Mouse (Mus musculus) hindbrain, embryonic 12.5 days (tissue): ENCODE data around the gene Tmem265. TPM values are rescaled to one million over a fixed set of nuclear protein-coding genes. Genes with fewer than 3 reads are reported as not detected.

Experiments
- ATAC-seq: fragments of 200-750 bp; cut with Nextera tagmentation; 2 replicates; pipeline ENCODE4 v1.8.0; 2017; ENCODE audit warnings: moderate TSS enrichment; ENCODE audit not compliant: low FRiP score
- H3K27ac ChIP-seq: fragments of 300-500 bp; sonication (generic); 2 replicates; pipeline ENCODE4 v1.5.1; 2016; ENCODE audit warnings: mild to moderate bottlenecking
- H3K27me3 ChIP-seq: fragments of 300-500 bp; sonication (generic); 2 replicates; pipeline ENCODE4 v1.6.1; 2016; ENCODE audit warnings: mild to moderate bottlenecking
- H3K36me3 ChIP-seq: fragments of 300-500 bp; sonication (generic); 2 replicates; pipeline ENCODE4 v1.6.1; 2016; ENCODE audit warnings: mild to moderate bottlenecking
- H3K4me1 ChIP-seq: fragments of 300-500 bp; sonication (generic); 2 replicates; pipeline ENCODE4 v1.6.1; 2016
- H3K4me2 ChIP-seq: fragments of 300-500 bp; sonication (generic); replicated peaks from 2 replicates; pipeline ENCODE4 v1.6.1; 2016; ENCODE audit warnings: mild to moderate bottlenecking
- H3K4me3 ChIP-seq: fragments of 300-500 bp; sonication (generic); 2 replicates; pipeline ENCODE4 v1.5.1; 2016; ENCODE audit warnings: mild to moderate bottlenecking
- H3K9ac ChIP-seq: fragments of 300-500 bp; sonication (generic); 2 replicates; pipeline ENCODE4 v1.6.1; 2016; ENCODE audit warnings: mild to moderate bottlenecking, moderate library complexity
- H3K9me3 ChIP-seq: fragments of 300-500 bp; sonication (generic); replicated peaks from 2 replicates; pipeline ENCODE4 v1.6.1; 2016; ENCODE audit warnings: mild to moderate bottlenecking
- WGBS: fragments of 180-500 bp; shearing (Covaris S2); methylation state at CpG from one replicate; pipeline ENCODE4 v1.1.7; 2016; 5-methylcytosine and 5-hydroxymethylcytosine counted together
- polyA plus RNA-seq: library from polyadenylated mRNA; unstranded; fragments of >200 nt; fragmentation: Nextera tagmentation; extraction: Ambion mirVana; gene quantifications from 2 replicates; pipeline ENCODE4 v1.2.1, GENCODE M21; 2016

The Tmem265 gene
- polyA plus RNA-seq, 1 experiment from 2014 or later: 5.4 TPM

GRCm38 (mm10) chr7:127614891-127615843 is 54.0 kb downstream of the Tmem265 start, which contains the start of gene Zfp629:
Gene Zfp629 (minus strand): TSS chr7:127615797.
- Histone ChIP-seq H3K4me2 (peak within 1 kb of the TSS; percentile 82), H3K27ac (peak within 1 kb of the TSS; percentile 87), H3K27me3 (no peaks in the 10 kb centered on the region), H3K9me3 (no peaks in the 10 kb centered on the region), H3K36me3 (peaks cover 28% of the 10 kb centered on the region), H3K9ac (peak within 1 kb of the TSS; percentile 98), H3K4me1 (peaks cover 26% of the 10 kb centered on the region), H3K4me3 (peak within 1 kb of the TSS; percentile 100)
- under 1% methylated on average over 43 of the region's 50 CpGs for WGBS
- peak; percentile 94 for ATAC-seq

- Histone ChIP-seq H3K9ac (peak overlapping the region; percentile 32; the same call in 1 of the 2 replicates), H3K4me2 (peak overlapping the region; percentile 82), H3K27ac (no peak overlapping the region), H3K4me3 (peak overlapping the region; percentile 100), H3K27me3 (no peaks in the 10 kb centered on the region), H3K36me3 (peaks cover 16% of the 10 kb centered on the region), H3K9me3 (no peaks in the 10 kb centered on the region), H3K4me1 (peaks cover 26% of the 10 kb centered on the region)
- WGBS: 71% methylated on average over 1 of the region's 1 CpGs
- no peak for ATAC-seq
Observed at GRCm38 (mm10) chr7:127616336-127616735, 55.1 kb downstream of the Tmem265 start.

Other genes starting within 250 kb of the Tmem265 start
- gene Zfp768, start 215.8 kb upstream of the Tmem265 start, polyA plus RNA-seq: 21.3 and 23.1 TPM in 2 replicates
- 9.3 and 9.7 TPM in 2 replicates for gene Zfp747, start 185.3 kb upstream of the Tmem265 start, polyA plus RNA-seq
- 5.4 and 6.0 TPM in 2 replicates for gene 9130019O22Rik, start 174.2 kb upstream of the Tmem265 start, polyA plus RNA-seq
- gene E430018J23Rik, start 167.8 kb upstream of the Tmem265 start, polyA plus RNA-seq: 6.4 and 6.8 TPM in 2 replicates
- 5.9 and 6.5 TPM in 2 replicates for gene Zfp764, start 154.6 kb upstream of the Tmem265 start, polyA plus RNA-seq
- gene Zfp688, start 139.3 kb upstream of the Tmem265 start, polyA plus RNA-seq: 28.7 and 30.7 TPM in 2 replicates
- gene Zfp689, start 112.2 kb upstream of the Tmem265 start, polyA plus RNA-seq: 16.3 and 17.7 TPM in 2 replicates
- 55.4 and 56.3 TPM in 2 replicates for gene Prr14, start 101.8 kb upstream of the Tmem265 start, polyA plus RNA-seq
- 14.4 and 15.6 TPM in 2 replicates for gene Fbrs, start 82.2 kb upstream of the Tmem265 start, polyA plus RNA-seq
- gene Srcap, start 49.4 kb upstream of the Tmem265 start, polyA plus RNA-seq: 90.8 and 96.2 TPM in 2 replicates
- 16.7 and 16.9 TPM in 2 replicates for gene Gm42715, start 41.8 kb upstream of the Tmem265 start, polyA plus RNA-seq
- 49.1 and 50.8 TPM in 2 replicates for gene Phkg2, start 11.9 kb downstream of the Tmem265 start, polyA plus RNA-seq
- gene Ccdc189, start 27.2 kb downstream of the Tmem265 start, polyA plus RNA-seq: 13.0 and 17.0 TPM in 2 replicates
- gene Rnf40, start 27.4 kb downstream of the Tmem265 start, polyA plus RNA-seq: 67.3 and 75.4 TPM in 2 replicates
- gene Zfp629, start 54.4 kb downstream of the Tmem265 start, polyA plus RNA-seq: 35.8 and 37.2 TPM in 2 replicates
- 87.4 and 103 TPM in 2 replicates for gene Bcl7c, start 147.5 kb downstream of the Tmem265 start, polyA plus RNA-seq
- 10.2 and 12.4 TPM in 2 replicates for gene Ctf1, start 151.3 kb downstream of the Tmem265 start, polyA plus RNA-seq
- gene Ctf2, start 170.8 kb downstream of the Tmem265 start, polyA plus RNA-seq: 0.21 TPM in 1 of 2 replicates, not detected in the other
- gene Fbxl19, start 183.2 kb downstream of the Tmem265 start, polyA plus RNA-seq: 10.7 and 11.4 TPM in 2 replicates
- gene Orai3, start 208.4 kb downstream of the Tmem265 start, polyA plus RNA-seq: 9.6 and 10.0 TPM in 2 replicates
- gene Setd1a, start 215.3 kb downstream of the Tmem265 start, polyA plus RNA-seq: 19.8 and 23.4 TPM in 2 replicates
- not detected in 2 replicates for gene Gm49388, start 224.2 kb downstream of the Tmem265 start, polyA plus RNA-seq
- gene Hsd3b7, start 239.2 kb downstream of the Tmem265 start, polyA plus RNA-seq: 8.6 and 8.8 TPM in 2 replicates